Mouse (Mus musculus): ENCODE results near the gene Bcl6. TPM values are rescaled to one million over a fixed set of nuclear protein-coding genes. Genes with fewer than 3 reads are reported as not detected.

The Bcl6 gene
- polyA plus RNA-seq, 2 experiments: 0.19 to 0.63 TPM

- WGBS (ENCODE audit: insufficient replicate concordance): 59% methylated on average over 6 of the region's 6 CpGs
- Histone ChIP-seq H3K4me3 (ENCODE audit: insufficient read depth in 1 of 2, low read depth in 2 of 2, low read length in 2 of 2) (no peak overlapping the region), H3K4me2 (ENCODE audit: low read depth) (no peak overlapping the region), H3K27ac (no peak overlapping the region), H3K36me3 (replicated peaks; ENCODE audit: control insufficient read depth, insufficient read depth, low read depth) (no peaks in the 10 kb centered on the region), H3K9me3 (ENCODE audit: control insufficient read depth, low read length) (no peaks in the 10 kb centered on the region), H3K27me3 (ENCODE audit: control insufficient read depth, insufficient read depth, low read length) (no peaks in the 10 kb centered on the region), H3K9ac (replicated peaks) (no peak overlapping the region), H3K4me1 (replicated peaks; ENCODE audit: control insufficient read depth in 2 of 2, insufficient read depth in 2 of 2, low read length in 1 of 2) (no peaks in the 10 kb centered on the region)
- DNase-seq (ENCODE audit: low read depth in 3 of 3, low spot score in 3 of 3): no peak
- ATAC-seq (ENCODE audit: insufficient read depth): no peak
- TF ChIP-seq CTCF (IDR thresholded peaks at IDR 0.05; ENCODE audit: low read depth): no peak
- no peak for TF ChIP-seq EP300 (IDR thresholded peaks at IDR 0.05; ENCODE audit: low read depth)
These were observed 41.0 kb downstream of the Bcl6 start for GRCm38 (mm10) chr16:23947654-23948053.

- H3K36me3 ChIP-seq (replicated peaks; ENCODE audit: control insufficient read depth, insufficient read depth, low read depth): no peaks in the 10 kb centered on the region
- WGBS (ENCODE audit: insufficient replicate concordance): 33% methylated on average over 3 of the region's 3 CpGs
- TF ChIP-seq EP300 (IDR thresholded peaks at IDR 0.05; ENCODE audit: low read depth): no peak
- TF ChIP-seq CTCF (IDR thresholded peaks at IDR 0.05; ENCODE audit: low read depth): no peak
These were observed 43.9 kb downstream of the Bcl6 start for GRCm38 (mm10) chr16:23944801-23945200.

GRCm38 (mm10) chr16:23934397-23934796 is 54.3 kb downstream of the Bcl6 start:
- H3K27ac ChIP-seq: no peak overlapping the region
- H3K27me3 ChIP-seq (ENCODE audit: control insufficient read depth, insufficient read depth, low read length): no peaks in the 10 kb centered on the region
- no peak for DNase-seq (ENCODE audit: low read depth in 3 of 3, low spot score in 3 of 3)
- H3K36me3 ChIP-seq (replicated peaks; ENCODE audit: control insufficient read depth, insufficient read depth, low read depth): no peaks in the 10 kb centered on the region
- H3K4me3 ChIP-seq (ENCODE audit: insufficient read depth in 1 of 2, low read depth in 2 of 2, low read length in 2 of 2): no peak overlapping the region
- no peaks in the 10 kb centered on the region for H3K9me3 ChIP-seq (ENCODE audit: control insufficient read depth, low read length)
- H3K9ac ChIP-seq (replicated peaks): no peak overlapping the region
- no peak for TF ChIP-seq EP300 (IDR thresholded peaks at IDR 0.05; ENCODE audit: low read depth)
- no peak for TF ChIP-seq CTCF (IDR thresholded peaks at IDR 0.05; ENCODE audit: low read depth)
- H3K4me2 ChIP-seq (ENCODE audit: low read depth): no peak overlapping the region
- no peaks in the 10 kb centered on the region for H3K4me1 ChIP-seq (replicated peaks; ENCODE audit: control insufficient read depth in 2 of 2, insufficient read depth in 2 of 2, low read length in 1 of 2)
- no peak for ATAC-seq (ENCODE audit: insufficient read depth)
- WGBS (ENCODE audit: insufficient replicate concordance): 41% methylated on average over 2 of the region's 2 CpGs

More at GRCm38 (mm10) chr16:23944801-23945200, 43.9 kb downstream of the Bcl6 start:
- no peak for ATAC-seq (ENCODE audit: insufficient read depth)
- H3K9ac ChIP-seq (replicated peaks): no peak overlapping the region
- no peaks in the 10 kb centered on the region for H3K27me3 ChIP-seq (ENCODE audit: control insufficient read depth, insufficient read depth, low read length)
- no peak for DNase-seq (ENCODE audit: low read depth in 3 of 3, low spot score in 3 of 3)
- H3K4me1 ChIP-seq (replicated peaks; ENCODE audit: control insufficient read depth in 2 of 2, insufficient read depth in 2 of 2, low read length in 1 of 2): no peaks in the 10 kb centered on the region
- no peak overlapping the region for H3K4me2 ChIP-seq (ENCODE audit: low read depth)
- no peaks in the 10 kb centered on the region for H3K9me3 ChIP-seq (ENCODE audit: control insufficient read depth, low read length)
- no peak overlapping the region for H3K4me3 ChIP-seq (ENCODE audit: insufficient read depth in 1 of 2, low read depth in 2 of 2, low read length in 2 of 2)
- H3K27ac ChIP-seq: no peak overlapping the region

- no peaks in the 10 kb centered on the region for H3K9me3 ChIP-seq (ENCODE audit: control insufficient read depth, low read length)
- no peak for ATAC-seq (ENCODE audit: insufficient read depth)
- TF ChIP-seq EP300 (IDR thresholded peaks at IDR 0.05; ENCODE audit: low read depth): no peak
- no peak for TF ChIP-seq CTCF (IDR thresholded peaks at IDR 0.05; ENCODE audit: low read depth)
- no peaks in the 10 kb centered on the region for H3K36me3 ChIP-seq (replicated peaks; ENCODE audit: control insufficient read depth, insufficient read depth, low read depth)
- H3K4me2 ChIP-seq (ENCODE audit: low read depth): no peak within 1 kb of the TSS
- H3K27ac ChIP-seq: no peak within 1 kb of the TSS
- H3K4me3 ChIP-seq (ENCODE audit: insufficient read depth in 1 of 2, low read depth in 2 of 2, low read length in 2 of 2): no peak within 1 kb of the TSS
- no peak within 1 kb of the TSS for H3K9ac ChIP-seq (replicated peaks)
- no peak for DNase-seq (ENCODE audit: low read depth in 3 of 3, low spot score in 3 of 3)
- H3K27me3 ChIP-seq (ENCODE audit: control insufficient read depth, insufficient read depth, low read length): no peaks in the 10 kb centered on the region
- H3K4me1 ChIP-seq (replicated peaks; ENCODE audit: control insufficient read depth in 2 of 2, insufficient read depth in 2 of 2, low read length in 1 of 2): no peaks in the 10 kb centered on the region
- 65% methylated on average over 11 of the region's 11 CpGs for WGBS (ENCODE audit: insufficient replicate concordance)
These were observed 56.4 kb downstream of the Bcl6 start, which contains the start of gene Rtp2 for GRCm38 (mm10) chr16:23932294-23932693. Gene Rtp2 (minus strand): TSS chr16:23932394.

- TF ChIP-seq CTCF (IDR thresholded peaks at IDR 0.05; ENCODE audit: low read depth) (no peak), EP300 (IDR thresholded peaks at IDR 0.05; ENCODE audit: low read depth) (no peak)
- no peaks in the 10 kb centered on the region for H3K4me1 ChIP-seq (replicated peaks; ENCODE audit: control insufficient read depth in 2 of 2, insufficient read depth in 2 of 2, low read length in 1 of 2)
- no peak overlapping the region for H3K27ac ChIP-seq
- H3K27me3 ChIP-seq (ENCODE audit: control insufficient read depth, insufficient read depth, low read length): no peaks in the 10 kb centered on the region
- H3K4me3 ChIP-seq (ENCODE audit: insufficient read depth in 1 of 2, low read depth in 2 of 2, low read length in 2 of 2): no peak overlapping the region
- H3K4me2 ChIP-seq (ENCODE audit: low read depth): no peak overlapping the region
- DNase-seq (ENCODE audit: low read depth in 3 of 3, low spot score in 3 of 3) (no peak), ATAC-seq (ENCODE audit: insufficient read depth) (no peak)
- no peak overlapping the region for H3K9ac ChIP-seq (replicated peaks)
- H3K36me3 ChIP-seq (replicated peaks; ENCODE audit: control insufficient read depth, insufficient read depth, low read depth): no peaks in the 10 kb centered on the region
- WGBS (ENCODE audit: insufficient replicate concordance): 66% methylated on average over 18 of the region's 18 CpGs
- no peaks in the 10 kb centered on the region for H3K9me3 ChIP-seq (ENCODE audit: control insufficient read depth, low read length)
These were observed 57.4 kb downstream of the Bcl6 start for GRCm38 (mm10) chr16:23931275-23931674.

Measured in liver, embryonic 14.5 days (tissue).